Mouse (Mus musculus) brain, embryonic 18.5 days (tissue): Measurements from ENCODE around the gene Depdc5.
"Not testable (repeated sequence)": the region's sequence is repeated elsewhere in the genome, so short reads cannot be mapped to it uniquely, and the experiment has no call there.

Experiments
- DNase-seq: peaks from one replicate; pipeline ENCODE4 v3.0.0-alpha.2; 2012; ENCODE audit warnings: low read depth, low spot score

Gene Depdc5

GRCm38 (mm10) chr5:33030425-33031175, 167.1 kb downstream of the Depdc5 start:
- peak; percentile 77 for DNase-seq

GRCm38 (mm10) chr5:33032036-33032773, 168.7 kb downstream of the Depdc5 start:
- no peak for DNase-seq

- DNase-seq, result no peak
These were observed 169.6 kb downstream of the Depdc5 start for GRCm38 (mm10) chr5:33033121-33033520.

GRCm38 (mm10) chr5:33033633-33034032, 170.1 kb downstream of the Depdc5 start:
- not testable (repeated sequence) for DNase-seq

GRCm38 (mm10) chr5:33034100-33034499, 170.6 kb downstream of the Depdc5 start:
- DNase-seq, result no peak

GRCm38 (mm10) chr5:33034916-33035315, 171.4 kb downstream of the Depdc5 start:
- DNase-seq, result no peak

GRCm38 (mm10) chr5:33038656-33039509, 175.4 kb downstream of the Depdc5 start:
- no peak for DNase-seq

GRCm38 (mm10) chr5:33039510-33039911, 176.0 kb downstream of the Depdc5 start:
- DNase-seq, result no peak

- not testable (repeated sequence) for DNase-seq
These were observed 177.2 kb downstream of the Depdc5 start for GRCm38 (mm10) chr5:33040735-33041134.

- no peak for DNase-seq
These were observed 179.9 kb downstream of the Depdc5 start for GRCm38 (mm10) chr5:33043397-33043796.
